Mouse (Mus musculus) megakaryocyte, embryonic 14.5 days (primary cell): ENCODE data around the gene Nmd3.

Source experiments
- FLI1 ChIP-seq: IDR thresholded peaks from 2 replicates; pipeline ENCODE4 v1.6.1; 2012; ENCODE audit warnings: low read length, inconsistent platforms, mixed read lengths
- GATA1 ChIP-seq: IDR thresholded peaks from 3 replicates; pipeline ENCODE4 v1.6.1; 2012; ENCODE audit warnings: mixed read lengths, low read length, inconsistent platforms, borderline replicate concordance

GRCm38 (mm10) chr3:69800829-69801384, 79.1 kb downstream of the Nmd3 start:
- no peak for TF ChIP-seq GATA1
- no peak for TF ChIP-seq FLI1
